Mouse (Mus musculus) liver, adult 2 months (tissue): Measurements from ENCODE around the gene Ramp2.

Source experiments
- CTCF ChIP-seq: fragments of 200-500 bp; IDR thresholded peaks from 2 replicates; pipeline ENCODE4 v1.5.1; 2011; ENCODE audit warnings: low read depth, low read length, control low read depth
- POLR2A ChIP-seq: fragments of 200-500 bp; IDR thresholded peaks from 2 replicates; pipeline ENCODE4 v1.6.1; 2011; ENCODE audit warnings: low read length, control low read depth; ENCODE audit not compliant: insufficient read depth; ENCODE audit errors: extremely low read depth

DNA sequence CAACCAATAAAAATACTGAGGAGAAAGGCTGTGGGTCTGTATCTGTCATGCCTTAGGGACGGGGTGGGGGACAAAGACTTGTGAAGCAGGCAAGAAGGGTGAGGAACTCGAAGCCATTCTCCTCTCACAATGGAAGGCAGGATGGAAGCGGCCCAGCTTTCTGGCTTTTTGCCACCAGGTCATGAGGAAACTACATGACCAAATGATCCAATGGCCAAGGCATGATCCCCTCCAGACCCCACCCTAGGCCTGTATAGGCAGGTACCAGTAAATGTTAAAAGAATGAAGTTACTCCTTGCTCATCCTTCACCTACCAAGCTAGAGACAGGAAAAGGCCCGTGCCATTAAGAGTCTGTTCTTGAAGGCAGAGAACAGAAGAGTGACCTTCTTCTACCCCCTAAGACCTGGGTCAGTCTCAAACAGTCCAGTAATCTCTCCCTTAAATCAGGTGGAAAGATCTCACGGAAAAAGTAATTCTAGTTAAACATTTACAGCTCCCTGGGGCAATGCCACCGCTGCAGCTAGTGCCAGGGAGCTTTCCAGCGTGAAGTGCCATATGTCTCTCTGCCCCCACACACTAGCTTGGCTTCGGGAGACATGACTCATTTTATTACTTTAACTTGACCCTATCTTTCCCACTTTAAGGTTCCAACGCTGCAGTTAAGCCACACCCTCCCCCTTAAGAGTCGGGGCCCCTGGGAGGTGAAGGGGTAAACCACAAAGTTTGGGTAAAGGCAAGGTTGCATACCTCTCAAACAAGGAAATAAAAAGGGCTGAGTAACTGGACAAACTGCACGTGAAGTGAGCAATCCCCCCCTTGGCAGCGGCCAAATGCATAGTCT lies 31.8 kb downstream of the Ramp2 start:
- TF ChIP-seq POLR2A (no peak), CTCF (no peak)
